Mouse (Mus musculus): ENCODE data around the gene Shkbp1. TPM values are rescaled to one million over a fixed set of nuclear protein-coding genes. Genes with fewer than 3 reads are reported as not detected.

Gene Shkbp1
- polyA plus RNA-seq, 1 experiment from 2014 or later, result 46.2 TPM

- H3K36me3 ChIP-seq, result peaks cover 21% of the 10 kb centered on the region
- peak overlapping the region; percentile 46 for H3K4me2 ChIP-seq (replicated peaks)
- no peak for ATAC-seq (ENCODE audit: insufficient number of reproducible peaks, low FRiP score, low TSS enrichment, low read depth)
- H3K4me1 ChIP-seq, result peaks cover 14% of the 10 kb centered on the region
- H3K9me3 ChIP-seq (replicated peaks), result peaks cover 7% of the 10 kb centered on the region; the same call in 1 of the 2 replicates
- H3K27ac ChIP-seq (replicated peaks), result peak overlapping the region; percentile 40; the same call in 1 of the 2 replicates
- peak overlapping the region; percentile 29 for H3K4me3 ChIP-seq (replicated peaks)
- H3K9ac ChIP-seq, result no peak overlapping the region
- 8% methylated on average over 28 of the region's 28 CpGs for WGBS
- peaks cover 5% of the 10 kb centered on the region; the same call in 1 of the 2 replicates for H3K27me3 ChIP-seq
Observed at GRCm38 (mm10) chr7:27308821-27309549, 46.8 kb downstream of the Shkbp1 start.

- no peak overlapping the region for H3K9ac ChIP-seq
- H3K27me3 ChIP-seq, result peaks cover 5% of the 10 kb centered on the region; the same call in 1 of the 2 replicates
- ATAC-seq (ENCODE audit: insufficient number of reproducible peaks, low FRiP score, low TSS enrichment, low read depth), result no peak
- H3K4me1 ChIP-seq, result peaks cover 14% of the 10 kb centered on the region
- H3K4me3 ChIP-seq (replicated peaks), result no peak overlapping the region
- 0 out of 2 replicates have a peak, but pooled peaks cover 8% of the 10 kb centered on the region for H3K36me3 ChIP-seq
- 61% methylated on average over 9 of the region's 9 CpGs for WGBS
- no peak overlapping the region for H3K4me2 ChIP-seq (replicated peaks)
- no peak overlapping the region for H3K27ac ChIP-seq (replicated peaks)
- no peaks in the 10 kb centered on the region for H3K9me3 ChIP-seq (replicated peaks)
Observed at GRCm38 (mm10) chr7:27307551-27307950, 48.3 kb downstream of the Shkbp1 start.

GRCm38 (mm10) chr7:27306161-27307160, 49.4 kb downstream of the Shkbp1 start:
- 0 out of 2 replicates have a peak, but pooled peaks cover 8% of the 10 kb centered on the region for H3K36me3 ChIP-seq
- no peak overlapping the region for H3K4me3 ChIP-seq (replicated peaks)
- H3K4me1 ChIP-seq, result peaks cover 17% of the 10 kb centered on the region
- no peaks in the 10 kb centered on the region for H3K9me3 ChIP-seq (replicated peaks)
- no peak overlapping the region for H3K4me2 ChIP-seq (replicated peaks)
- peaks cover 7% of the 10 kb centered on the region; the same call in 1 of the 2 replicates for H3K27me3 ChIP-seq
- ATAC-seq (ENCODE audit: insufficient number of reproducible peaks, low FRiP score, low TSS enrichment, low read depth), result no peak
- H3K9ac ChIP-seq, result no peak overlapping the region
- 74% methylated on average over 24 of the region's 24 CpGs for WGBS
- H3K27ac ChIP-seq (replicated peaks), result no peak overlapping the region

GRCm38 (mm10) chr7:27305091-27305730, 50.6 kb downstream of the Shkbp1 start:
- 0 out of 2 replicates have a peak, but pooled peaks cover 2% of the 10 kb centered on the region for H3K27me3 ChIP-seq
- no peak overlapping the region for H3K4me2 ChIP-seq (replicated peaks)
- peaks cover 13% of the 10 kb centered on the region for H3K4me1 ChIP-seq
- 83% methylated on average over 17 of the region's 17 CpGs for WGBS
- no peaks in the 10 kb centered on the region for H3K9me3 ChIP-seq (replicated peaks)
- no peak overlapping the region for H3K9ac ChIP-seq
- ATAC-seq (ENCODE audit: insufficient number of reproducible peaks, low FRiP score, low TSS enrichment, low read depth), result no peak
- H3K4me3 ChIP-seq (replicated peaks), result no peak overlapping the region
- H3K27ac ChIP-seq (replicated peaks), result no peak overlapping the region
- H3K36me3 ChIP-seq, result 0 out of 2 replicates have a peak, but pooled peaks cover 8% of the 10 kb centered on the region

- no peak overlapping the region for H3K4me2 ChIP-seq (replicated peaks)
- 5% methylated on average over 11 of the region's 11 CpGs for WGBS
- H3K27me3 ChIP-seq, result 0 out of 2 replicates have a peak, but pooled peaks cover 2% of the 10 kb centered on the region
- no peak for ATAC-seq (ENCODE audit: insufficient number of reproducible peaks, low FRiP score, low TSS enrichment, low read depth)
- no peak overlapping the region for H3K4me3 ChIP-seq (replicated peaks)
- H3K36me3 ChIP-seq, result 0 out of 2 replicates have a peak, but pooled peaks cover 4% of the 10 kb centered on the region
- H3K9ac ChIP-seq, result no peak overlapping the region
- H3K9me3 ChIP-seq (replicated peaks), result no peaks in the 10 kb centered on the region
- peaks cover 6% of the 10 kb centered on the region; the same call in 1 of the 2 replicates for H3K4me1 ChIP-seq
- no peak overlapping the region for H3K27ac ChIP-seq (replicated peaks)
Observed at GRCm38 (mm10) chr7:27302172-27302571, 53.6 kb downstream of the Shkbp1 start.

GRCm38 (mm10) chr7:27300801-27301200, 55.0 kb downstream of the Shkbp1 start:
- Histone ChIP-seq H3K4me3 (replicated peaks) (no peak overlapping the region), H3K27ac (replicated peaks) (no peak overlapping the region), H3K27me3 (0 out of 2 replicates have a peak, but pooled peaks cover 2% of the 10 kb centered on the region), H3K9me3 (replicated peaks) (no peaks in the 10 kb centered on the region), H3K9ac (no peak overlapping the region), H3K36me3 (no peaks in the 10 kb centered on the region), H3K4me2 (replicated peaks) (no peak overlapping the region), H3K4me1 (peaks cover 6% of the 10 kb centered on the region; the same call in 1 of the 2 replicates)
- ATAC-seq (ENCODE audit: insufficient number of reproducible peaks, low FRiP score, low TSS enrichment, low read depth), result no peak
- 77% methylated on average over 5 of the region's 5 CpGs for WGBS

GRCm38 (mm10) chr7:27300351-27300750, 55.5 kb downstream of the Shkbp1 start:
- H3K9ac ChIP-seq, result no peak overlapping the region
- 86% methylated on average over 4 of the region's 4 CpGs for WGBS
- H3K27me3 ChIP-seq, result 0 out of 2 replicates have a peak, but pooled peaks cover 2% of the 10 kb centered on the region
- no peak overlapping the region for H3K27ac ChIP-seq (replicated peaks)
- H3K4me2 ChIP-seq (replicated peaks), result no peak overlapping the region
- H3K36me3 ChIP-seq, result no peaks in the 10 kb centered on the region
- ATAC-seq (ENCODE audit: insufficient number of reproducible peaks, low FRiP score, low TSS enrichment, low read depth), result no peak
- H3K4me1 ChIP-seq, result peaks cover 6% of the 10 kb centered on the region; the same call in 1 of the 2 replicates
- no peaks in the 10 kb centered on the region for H3K9me3 ChIP-seq (replicated peaks)
- H3K4me3 ChIP-seq (replicated peaks), result no peak overlapping the region

GRCm38 (mm10) chr7:27298816-27299215, 57.0 kb downstream of the Shkbp1 start:
- Histone ChIP-seq H3K36me3 (no peaks in the 10 kb centered on the region), H3K4me2 (replicated peaks) (no peak overlapping the region), H3K9ac (no peak overlapping the region), H3K27ac (replicated peaks) (no peak overlapping the region), H3K4me1 (peaks cover 6% of the 10 kb centered on the region; the same call in 1 of the 2 replicates), H3K4me3 (replicated peaks) (no peak overlapping the region), H3K27me3 (0 out of 2 replicates have a peak, but pooled peaks cover 2% of the 10 kb centered on the region), H3K9me3 (replicated peaks) (no peaks in the 10 kb centered on the region)
- ATAC-seq (ENCODE audit: insufficient number of reproducible peaks, low FRiP score, low TSS enrichment, low read depth), result no peak
- 77% methylated on average over 6 of the region's 6 CpGs for WGBS

GRCm38 (mm10) chr7:27298033-27298610, 57.7 kb downstream of the Shkbp1 start:
- WGBS, result 68% methylated on average over 16 of the region's 16 CpGs
- ATAC-seq (ENCODE audit: insufficient number of reproducible peaks, low FRiP score, low TSS enrichment, low read depth), result no peak
- Histone ChIP-seq H3K9me3 (replicated peaks) (no peaks in the 10 kb centered on the region), H3K4me2 (replicated peaks) (no peak overlapping the region), H3K4me1 (peaks cover 6% of the 10 kb centered on the region; the same call in 1 of the 2 replicates), H3K9ac (no peak overlapping the region), H3K27ac (replicated peaks) (no peak overlapping the region), H3K36me3 (no peaks in the 10 kb centered on the region), H3K4me3 (replicated peaks) (no peak overlapping the region), H3K27me3 (0 out of 2 replicates have a peak, but pooled peaks cover 2% of the 10 kb centered on the region)

- Histone ChIP-seq H3K9ac (no peak overlapping the region), H3K9me3 (replicated peaks) (no peaks in the 10 kb centered on the region), H3K27me3 (no peaks in the 10 kb centered on the region), H3K36me3 (no peaks in the 10 kb centered on the region), H3K4me1 (peaks cover 12% of the 10 kb centered on the region), H3K27ac (replicated peaks) (no peak overlapping the region), H3K4me2 (replicated peaks) (no peak overlapping the region), H3K4me3 (replicated peaks) (no peak overlapping the region)
- WGBS, result 90% methylated on average over 4 of the region's 4 CpGs
- no peak for ATAC-seq (ENCODE audit: insufficient number of reproducible peaks, low FRiP score, low TSS enrichment, low read depth)
Observed at GRCm38 (mm10) chr7:27296518-27296917, 59.3 kb downstream of the Shkbp1 start.

All from embryonic facial prominence, embryonic 15.5 days (tissue).